Mouse (Mus musculus) cerebellum, postnatal 10 days (tissue): ENCODE results near the gene Ppp1r26.

Experiments
- DNase-seq, 2 experiments: peaks; one replicate each; pipeline ENCODE4 v3.0.0; 2021; ENCODE audit warnings: mixed read lengths in 2 of 2

The Ppp1r26 gene

GRCm38 (mm10) chr2:28446515-28447314 lies at the start of gene Ppp1r26:
Ppp1r26 (plus strand) TSS chr2:28446800.
- DNase-seq = peak; percentile 68 to 78

DNA sequence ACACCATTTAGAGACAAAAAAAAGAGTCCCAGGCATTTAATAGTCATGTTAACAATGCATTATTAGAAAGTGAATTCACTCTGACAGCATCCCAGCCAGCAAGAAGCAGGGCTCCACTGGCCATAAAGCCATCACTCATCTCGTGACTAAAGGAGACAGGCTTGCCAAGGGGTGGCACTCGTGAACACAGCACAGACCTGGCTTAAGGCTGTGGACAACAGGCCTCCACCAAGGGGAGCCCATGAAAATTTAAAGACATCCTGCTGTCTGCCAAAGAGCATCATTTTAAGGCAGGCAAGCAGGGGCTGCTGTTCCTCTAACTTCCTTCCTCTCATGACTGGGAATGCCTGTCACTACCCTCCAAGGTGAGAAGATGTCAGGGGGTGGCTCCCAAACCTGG lies 49.7 kb upstream of the Ppp1r26 start:
- DNase-seq = peak; percentile 48 to 55

DNA sequence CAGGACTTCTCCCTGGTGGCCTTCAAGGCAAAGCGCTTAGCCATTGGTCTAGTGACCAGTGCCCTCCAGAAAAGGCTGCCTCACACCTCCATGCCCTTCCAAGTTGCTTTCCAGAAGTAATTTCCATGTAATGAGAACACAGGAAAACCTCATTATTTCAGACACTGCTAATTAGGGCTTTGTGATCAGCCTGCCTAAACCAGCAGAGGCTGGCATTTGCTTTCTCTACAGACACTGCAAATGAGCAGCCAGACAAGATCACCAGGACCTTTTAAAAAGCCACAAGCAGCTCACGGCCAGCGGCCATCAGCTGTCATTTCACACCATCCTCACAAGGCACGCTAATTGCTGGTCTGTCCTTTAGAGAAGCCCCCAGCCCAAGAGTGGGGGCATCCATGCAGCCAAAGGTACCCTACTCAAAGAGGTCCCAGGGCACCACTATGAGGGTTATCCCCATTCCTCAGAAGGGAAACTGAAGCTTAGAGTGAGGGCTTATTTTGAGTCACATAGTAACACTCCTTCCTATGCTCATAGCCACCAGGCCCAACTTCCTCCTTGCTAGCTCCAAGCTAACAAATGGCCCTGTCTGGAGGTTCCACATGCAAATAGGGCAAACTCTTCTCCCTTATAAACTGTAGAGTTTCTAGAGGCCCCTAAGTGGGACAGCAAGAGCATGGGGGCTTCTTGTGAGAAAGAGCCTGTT lies 49.0 kb upstream of the Ppp1r26 start:
- no peak for DNase-seq

- no peak for DNase-seq
Observed at GRCm38 (mm10) chr2:28401647-28402046, 45.0 kb upstream of the Ppp1r26 start.

DNA sequence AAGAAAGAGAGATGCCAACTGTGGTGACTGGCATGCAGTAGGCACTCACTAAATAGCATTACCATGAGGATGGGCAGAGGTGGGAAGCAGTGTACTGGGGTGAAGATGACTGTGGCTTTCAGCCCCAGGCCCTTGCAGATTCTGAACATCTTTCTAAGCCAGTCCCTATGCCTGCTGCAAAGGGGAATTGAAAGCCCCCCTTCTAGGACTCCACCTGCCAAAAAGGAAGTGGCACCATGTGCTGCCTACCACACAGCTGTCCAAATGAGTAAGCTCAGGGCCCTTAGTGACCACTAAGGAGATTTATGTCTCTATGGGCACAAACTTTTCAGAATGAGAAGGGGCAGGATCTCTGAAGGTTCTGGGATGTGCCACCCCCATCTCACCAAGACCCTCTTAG lies 44.5 kb upstream of the Ppp1r26 start:
- no peak for DNase-seq

GRCm38 (mm10) chr2:28407796-28408195 lies 38.8 kb upstream of the Ppp1r26 start:
- DNase-seq = no peak

GRCm38 (mm10) chr2:28409144-28409543 lies 37.5 kb upstream of the Ppp1r26 start:
- DNase-seq = no peak

DNA sequence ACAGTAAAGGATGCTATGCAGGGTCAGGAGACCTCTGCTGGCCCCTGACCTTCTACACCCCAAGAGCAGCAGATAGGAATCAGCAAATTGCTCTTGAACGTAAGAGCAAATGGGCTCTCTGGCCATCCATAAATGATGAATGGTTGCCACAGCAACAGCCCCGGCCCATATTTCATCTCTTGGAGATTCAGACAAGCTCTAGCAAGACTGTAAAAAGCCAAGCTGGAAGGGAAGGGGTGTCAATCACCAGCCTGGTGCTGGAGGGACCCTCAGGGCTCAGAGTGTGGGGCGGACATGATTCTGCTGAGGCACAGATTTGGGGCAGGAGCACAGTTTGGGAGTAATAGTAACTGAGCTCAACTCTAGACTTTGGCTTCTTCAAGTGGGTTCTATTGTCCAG lies 37.0 kb upstream of the Ppp1r26 start:
- peak in 1 of 2 experiments; percentile 37 for DNase-seq

- peak; percentile 79 to 89 for DNase-seq
Observed at GRCm38 (mm10) chr2:28412936-28413335, 33.7 kb upstream of the Ppp1r26 start.

GRCm38 (mm10) chr2:28414116-28414756 lies 32.4 kb upstream of the Ppp1r26 start:
- DNase-seq = peak; percentile 64 to 73

- DNase-seq = peak; percentile 49 to 50
Observed at GRCm38 (mm10) chr2:28414757-28415137, 31.9 kb upstream of the Ppp1r26 start.

GRCm38 (mm10) chr2:28415387-28416024 lies 31.1 kb upstream of the Ppp1r26 start:
- peak; percentile 97 for DNase-seq

- peak in 1 of 2 experiments; percentile 30 for DNase-seq
Observed at GRCm38 (mm10) chr2:28416511-28416910, 30.1 kb upstream of the Ppp1r26 start.

GRCm38 (mm10) chr2:28418034-28418433 lies 28.6 kb upstream of the Ppp1r26 start:
- DNase-seq = peak; percentile 97 to 99

- DNase-seq = peak; percentile 97 to 99
Observed at GRCm38 (mm10) chr2:28419898-28420297, 26.7 kb upstream of the Ppp1r26 start.

GRCm38 (mm10) chr2:28423167-28423566 lies 23.4 kb upstream of the Ppp1r26 start:
- peak; percentile 72 to 76 for DNase-seq

DNA sequence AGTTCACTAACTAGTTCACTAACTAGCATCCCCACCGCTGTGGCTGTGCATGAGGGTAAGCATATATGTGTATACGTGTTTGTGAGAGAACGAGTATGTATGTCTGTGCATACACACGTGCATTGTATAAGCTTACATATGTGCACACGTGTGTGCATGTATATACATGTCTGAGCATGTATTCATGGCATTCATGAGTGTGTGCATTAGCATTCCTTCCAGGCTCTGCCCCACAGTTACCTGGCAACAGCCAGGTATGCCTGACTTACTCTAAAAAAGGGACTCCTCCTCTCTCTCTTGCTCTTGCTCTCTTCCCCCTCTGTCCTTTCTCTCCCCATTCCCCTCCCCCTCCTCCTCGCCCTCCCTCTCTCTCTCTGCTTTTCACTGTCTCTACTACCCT lies 19.4 kb upstream of the Ppp1r26 start:
- DNase-seq = no peak

GRCm38 (mm10) chr2:28430846-28431245 lies 15.8 kb upstream of the Ppp1r26 start:
- DNase-seq = no peak

DNA sequence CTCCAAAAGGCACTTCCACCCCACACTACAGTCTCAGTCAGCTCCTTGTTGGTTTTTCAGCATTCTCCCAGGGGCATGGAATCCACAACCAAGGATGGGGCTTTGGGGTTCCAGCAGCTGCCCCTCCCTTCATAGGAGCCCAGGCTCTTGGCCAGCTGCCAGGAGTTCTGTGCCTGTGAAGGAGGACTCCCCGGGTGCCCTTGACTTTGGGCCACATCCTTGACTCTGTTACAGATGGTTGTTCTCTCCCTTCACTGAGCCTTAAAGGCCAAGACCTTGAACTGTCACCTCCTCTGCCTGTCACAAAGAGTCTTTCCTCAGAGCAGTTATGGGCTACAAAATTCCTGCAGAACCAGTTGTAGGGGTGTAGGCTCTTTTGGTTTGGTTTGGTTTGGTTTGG lies 13.8 kb upstream of the Ppp1r26 start:
- DNase-seq = peak; percentile 63 to 72

- no peak for DNase-seq
Observed at GRCm38 (mm10) chr2:28433512-28433911, 13.1 kb upstream of the Ppp1r26 start.

DNA sequence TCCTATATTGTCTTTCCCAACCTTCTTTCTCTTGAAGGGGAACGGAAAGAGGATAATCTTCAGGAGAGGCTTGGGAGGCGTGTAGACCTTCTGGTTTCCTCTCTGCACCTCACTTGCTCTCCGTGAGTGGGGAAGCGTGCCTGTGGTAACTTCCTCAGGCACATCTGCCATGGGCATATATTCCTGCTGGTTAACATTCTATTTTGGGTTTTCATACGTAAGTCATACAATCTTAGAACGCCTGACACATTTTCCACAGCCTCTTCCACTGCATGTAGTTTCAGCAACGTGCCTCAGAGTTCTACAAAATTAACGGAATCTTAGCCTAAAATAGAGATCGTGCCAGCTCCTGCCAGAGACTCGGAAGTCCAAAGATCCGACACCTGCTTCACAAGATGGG lies 11.2 kb upstream of the Ppp1r26 start:
- no peak for DNase-seq

GRCm38 (mm10) chr2:28440842-28441241 lies 5.8 kb upstream of the Ppp1r26 start:
- DNase-seq = no peak

GRCm38 (mm10) chr2:28445082-28445481 lies 1.5 kb upstream of the Ppp1r26 start:
- no peak for DNase-seq
